Mouse (Mus musculus) mature B cell (primary cell): ENCODE measurements around the gene Ube2f.

Source experiments
- in situ Hi-C: fragments of 300-500 bp; cut with MboI; formaldehyde crosslinking; loops from 2 replicates; pipeline ENCODE4 v1.14.3; 2019

Gene Ube2f

GRCm38 (mm10) chr1:91237676-91238075 is 12.4 kb upstream of the Ube2f start:
- in situ Hi-C loops = no loop called here

- in situ Hi-C loops = no loop called here
These were observed 11.0 kb upstream of the Ube2f start for GRCm38 (mm10) chr1:91239112-91239511.

GRCm38 (mm10) chr1:91239800-91240199 is 10.3 kb upstream of the Ube2f start:
- in situ Hi-C loops = loop anchor here (5.0 to 10.0 kb wide), 2 partner anchors 57 to 195 kb away; no protein-coding TSS in a partner anchor

- in situ Hi-C loops = loop anchor here (5.0 to 10.0 kb wide), 2 partner anchors 58 to 196 kb away; no protein-coding TSS in a partner anchor
These were observed 9.4 kb upstream of the Ube2f start for GRCm38 (mm10) chr1:91240685-91241084.

GRCm38 (mm10) chr1:91241249-91241648 is 8.9 kb upstream of the Ube2f start:
- in situ Hi-C loops = loop anchor here (5.0 to 10.0 kb wide), 2 partner anchors 59 to 196 kb away; no protein-coding TSS in a partner anchor

GRCm38 (mm10) chr1:91248242-91248641 is 1.9 kb upstream of the Ube2f start:
- in situ Hi-C loops = loop anchor here (10.0 kb wide), 1 partner anchor 203 kb away; no protein-coding TSS in a partner anchor

GRCm38 (mm10) chr1:91248970-91249369 is 1.1 kb upstream of the Ube2f start:
- in situ Hi-C loops = loop anchor here (10.0 kb wide), 1 partner anchor 204 kb away; no protein-coding TSS in a partner anchor

GRCm38 (mm10) chr1:91250415-91251147 is 477 bp downstream of the Ube2f start:
- in situ Hi-C loops = no loop called here

GRCm38 (mm10) chr1:91251148-91251650 is 1.1 kb downstream of the Ube2f start:
- in situ Hi-C loops = no loop called here

GRCm38 (mm10) chr1:91251927-91252326 is 1.8 kb downstream of the Ube2f start:
- in situ Hi-C loops = no loop called here

GRCm38 (mm10) chr1:91257918-91258317 is 7.8 kb downstream of the Ube2f start:
- in situ Hi-C loops = no loop called here

- in situ Hi-C loops = no loop called here
These were observed 9.7 kb downstream of the Ube2f start for GRCm38 (mm10) chr1:91259794-91260193.

GRCm38 (mm10) chr1:91262508-91262907 is 12.4 kb downstream of the Ube2f start:
- in situ Hi-C loops = no loop called here

GRCm38 (mm10) chr1:91272260-91272659 is 22.2 kb downstream of the Ube2f start:
- in situ Hi-C loops = no loop called here

GRCm38 (mm10) chr1:91276581-91276980 is 26.5 kb downstream of the Ube2f start:
- in situ Hi-C loops = no loop called here

- in situ Hi-C loops = no loop called here
These were observed 27.4 kb downstream of the Ube2f start for GRCm38 (mm10) chr1:91277480-91277879.

GRCm38 (mm10) chr1:91278410-91279119 is 28.5 kb downstream of the Ube2f start:
- in situ Hi-C loops = no loop called here

- in situ Hi-C loops = no loop called here
These were observed 29.0 kb downstream of the Ube2f start for GRCm38 (mm10) chr1:91279126-91279525.

- in situ Hi-C loops = no loop called here
These were observed 32.5 kb downstream of the Ube2f start for GRCm38 (mm10) chr1:91282582-91282981.

- in situ Hi-C loops = no loop called here
These were observed 39.3 kb downstream of the Ube2f start for GRCm38 (mm10) chr1:91289375-91289774.

GRCm38 (mm10) chr1:91292101-91292825 is 42.2 kb downstream of the Ube2f start:
- in situ Hi-C loops = no loop called here

GRCm38 (mm10) chr1:91295544-91295943 is 45.4 kb downstream of the Ube2f start:
- in situ Hi-C loops = no loop called here
